Mouse (Mus musculus) kidney, adult 2 months (tissue): Measurements from ENCODE around the gene Cyp11a1.

ENCODE experiments used
- CTCF ChIP-seq: fragments of 200-500 bp; conservative IDR thresholded peaks from 2 replicates; pipeline ENCODE4 v1.5.1; 2011; ENCODE audit warnings: low read depth, mild to moderate bottlenecking, control low read depth, low read length, moderate library complexity, mixed read lengths; ENCODE audit not compliant: insufficient read depth, insufficient read length
- POLR2A ChIP-seq: fragments of 200-500 bp; IDR thresholded peaks from one replicate; pipeline ENCODE4 v1.6.1; 2011; ENCODE audit warnings: low read depth, low read length, control low read depth

- TF ChIP-seq CTCF (no peak), POLR2A (no peak)
These were observed 40.7 kb upstream of the Cyp11a1 start for GRCm38 (mm10) chr9:57965281-57966185.
